Mouse (Mus musculus) stomach, embryonic 14.5 days (tissue): ENCODE results near the gene Zbtb4. TPM values are rescaled to one million over a fixed set of nuclear protein-coding genes. Genes with fewer than 3 reads are reported as not detected.
A peak's percentile ranks its signal among the peaks of the same experiment; 100 is the strongest.

Experiments
- ATAC-seq: fragments of 200-750 bp; cut with Nextera tagmentation; 2 replicates; pipeline ENCODE4 v1.8.0; 2017; ENCODE audit warnings: low read depth, moderate TSS enrichment; ENCODE audit not compliant: insufficient number of reproducible peaks, insufficient read depth, low FRiP score
- H3K27ac ChIP-seq: fragments of 300-500 bp; sonication (generic); 2 replicates; pipeline ENCODE4 v1.5.1; 2014; ENCODE audit warnings: mild to moderate bottlenecking, low read length, moderate library complexity, mixed read lengths
- H3K27me3 ChIP-seq: fragments of 300-500 bp; sonication (generic); 2 replicates; pipeline ENCODE4 v1.6.1; 2014; ENCODE audit warnings: low read length, control low read depth, mixed read lengths; ENCODE audit not compliant: control insufficient read depth, insufficient read depth
- H3K36me3 ChIP-seq: fragments of 300-500 bp; sonication (generic); 2 replicates; pipeline ENCODE4 v1.6.1; 2014; ENCODE audit warnings: mild to moderate bottlenecking, control low read depth, low read length, moderate library complexity, mixed read lengths; ENCODE audit not compliant: control insufficient read depth, insufficient read depth
- H3K4me1 ChIP-seq: fragments of 300-500 bp; sonication (generic); 2 replicates; pipeline ENCODE4 v1.6.1; 2014; ENCODE audit warnings: low read length, control low read depth, mixed read lengths; ENCODE audit not compliant: control insufficient read depth, insufficient read depth
- H3K4me2 ChIP-seq: fragments of 300-500 bp; sonication (generic); replicated peaks from 2 replicates; pipeline ENCODE4 v1.6.1; 2014; ENCODE audit warnings: low read depth, low read length, control low read depth
- H3K4me3 ChIP-seq: fragments of 300-500 bp; sonication (generic); 2 replicates; pipeline ENCODE4 v1.5.1; 2014; ENCODE audit warnings: low read depth, low read length, control low read depth
- H3K9ac ChIP-seq: fragments of 300-500 bp; sonication (generic); replicated peaks from 2 replicates; pipeline ENCODE4 v1.6.1; 2014; ENCODE audit warnings: low read depth, mild to moderate bottlenecking, control low read depth, low read length, moderate library complexity, mixed read lengths
- H3K9me3 ChIP-seq: fragments of 300-500 bp; sonication (generic); 2 replicates; pipeline ENCODE4 v1.6.1; 2016; ENCODE audit warnings: low read depth, low read length, control low read depth; ENCODE audit not compliant: control insufficient read depth
- WGBS: fragments of 180-500 bp; shearing (Covaris S2); extraction: QIAGEN DNeasy Blood & Tissue Kit; methylation state at CpG from one replicate; pipeline ENCODE4 v1.1.7; 2014; 5-methylcytosine and 5-hydroxymethylcytosine counted together
- polyA plus RNA-seq: library from polyadenylated mRNA; unstranded; fragments of >200 nt; fragmentation: Nextera tagmentation; extraction: Ambion mirVana; gene quantifications from 2 replicates; pipeline ENCODE4 v1.2.1, GENCODE M21; 2014

Gene Zbtb4
- polyA plus RNA-seq, 1 experiment from 2014 or later: 4.0 TPM

DNA sequence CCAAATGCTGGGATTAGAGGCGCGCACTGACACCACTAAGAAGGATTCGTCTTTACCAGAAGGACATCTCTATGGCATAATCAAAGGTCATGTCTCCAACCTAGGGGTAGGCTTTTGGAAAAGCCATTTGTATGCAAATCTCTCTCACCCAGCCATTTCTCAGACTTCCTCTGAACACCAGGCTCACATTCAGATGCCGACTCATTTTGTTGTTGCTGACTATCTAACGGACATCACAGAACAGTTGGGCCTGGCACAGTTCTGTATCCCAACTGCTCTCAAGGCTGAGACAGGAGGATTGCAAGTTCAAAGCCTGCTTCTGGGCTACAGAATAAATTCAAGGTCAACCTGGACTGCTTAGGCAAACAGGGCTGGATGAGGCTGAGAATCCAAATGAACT lies 21.6 kb downstream of the Zbtb4 start:
- 87% methylated on average over 5 of the region's 5 CpGs for WGBS
- Histone ChIP-seq H3K4me3 (no peak overlapping the region), H3K4me1 (peaks cover 3% of the 10 kb centered on the region; the same call in 1 of the 2 replicates), H3K27me3 (no peaks in the 10 kb centered on the region), H3K4me2 (no peak overlapping the region), H3K27ac (no peak overlapping the region), H3K36me3 (no peaks in the 10 kb centered on the region), H3K9me3 (no peaks in the 10 kb centered on the region), H3K9ac (no peak overlapping the region)
- ATAC-seq: no peak

DNA sequence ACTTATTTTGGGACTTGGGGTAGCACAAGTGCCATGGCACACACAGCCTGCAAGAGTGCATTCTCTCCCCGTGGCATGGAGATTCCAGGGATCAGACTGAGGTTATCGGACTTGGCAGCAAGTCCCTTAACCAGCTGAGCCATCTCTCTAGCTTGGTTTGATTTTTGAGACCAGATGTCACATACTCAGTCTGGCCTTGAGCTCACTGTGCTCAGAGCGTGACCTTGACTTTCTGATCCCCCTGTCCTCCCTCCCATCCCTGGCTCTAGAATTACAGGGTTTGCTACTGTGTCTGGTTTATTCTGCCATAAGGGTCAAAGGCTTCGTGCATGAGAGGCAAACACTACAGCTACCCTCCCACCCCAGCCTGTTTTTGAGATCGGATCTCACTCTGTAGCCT lies 23.7 kb downstream of the Zbtb4 start:
- H3K4me3 ChIP-seq: no peak overlapping the region
- no peak overlapping the region for H3K9ac ChIP-seq
- ATAC-seq: no peak
- no peaks in the 10 kb centered on the region for H3K27me3 ChIP-seq
- H3K27ac ChIP-seq: no peak overlapping the region
- no peak overlapping the region for H3K4me2 ChIP-seq
- WGBS: 60% methylated on average over 5 of the region's 5 CpGs
- H3K9me3 ChIP-seq: no peaks in the 10 kb centered on the region
- no peaks in the 10 kb centered on the region for H3K36me3 ChIP-seq
- peaks cover 3% of the 10 kb centered on the region; the same call in 1 of the 2 replicates for H3K4me1 ChIP-seq

DNA sequence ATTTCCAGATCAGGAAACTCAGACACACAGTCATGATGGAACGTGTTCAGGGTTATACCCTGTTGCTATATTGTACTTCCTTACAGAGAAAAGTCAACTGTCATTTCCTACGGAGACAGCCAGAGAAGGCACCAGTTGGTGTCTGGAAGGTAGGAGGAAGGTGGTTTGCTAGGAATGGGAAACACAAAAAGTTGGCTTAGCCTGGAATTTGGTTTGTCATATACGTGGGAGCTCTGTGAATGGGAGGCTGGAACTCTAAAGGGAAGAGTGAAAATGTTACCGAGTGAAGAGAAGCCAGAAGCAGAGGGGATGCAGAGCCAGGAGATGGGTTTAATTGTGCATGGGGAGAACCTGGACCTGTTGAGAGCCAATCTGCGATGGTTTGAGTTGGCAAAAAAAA lies 25.7 kb downstream of the Zbtb4 start:
- H3K36me3 ChIP-seq: no peaks in the 10 kb centered on the region
- no peak overlapping the region for H3K9ac ChIP-seq
- no peak overlapping the region for H3K4me3 ChIP-seq
- 69% methylated on average over 5 of the region's 5 CpGs for WGBS
- H3K4me2 ChIP-seq: no peak overlapping the region
- no peaks in the 10 kb centered on the region for H3K27me3 ChIP-seq
- H3K27ac ChIP-seq: no peak overlapping the region
- H3K9me3 ChIP-seq: no peaks in the 10 kb centered on the region
- ATAC-seq: no peak
- no peaks in the 10 kb centered on the region; the same call in 1 of the 2 replicates for H3K4me1 ChIP-seq

- Histone ChIP-seq H3K4me1 (no peaks in the 10 kb centered on the region; the same call in 1 of the 2 replicates), H3K9me3 (no peaks in the 10 kb centered on the region), H3K4me2 (no peak overlapping the region), H3K4me3 (no peak overlapping the region), H3K9ac (no peak overlapping the region), H3K27ac (no peak overlapping the region), H3K27me3 (no peaks in the 10 kb centered on the region), H3K36me3 (no peaks in the 10 kb centered on the region)
- 66% methylated on average over 5 of the region's 5 CpGs for WGBS
- no peak for ATAC-seq
Measured at GRCm38 (mm10) chr11:69793429-69793828, 27.7 kb downstream of the Zbtb4 start.

- no peaks in the 10 kb centered on the region for H3K27me3 ChIP-seq
- H3K4me2 ChIP-seq: peak within 1 kb of the TSS; percentile 95
- H3K27ac ChIP-seq: no peak within 1 kb of the TSS
- H3K36me3 ChIP-seq: no peaks in the 10 kb centered on the region
- H3K9ac ChIP-seq: 0 out of 2 replicates have a peak within 1 kb of the TSS, but pooled peaks have one; percentile 28
- H3K4me3 ChIP-seq: peak within 1 kb of the TSS; percentile 44
- peaks cover 15% of the 10 kb centered on the region for H3K4me1 ChIP-seq
- 1% methylated on average over 52 of the region's 52 CpGs for WGBS
- peak; percentile 97 for ATAC-seq
- no peaks in the 10 kb centered on the region for H3K9me3 ChIP-seq
Measured at GRCm38 (mm10) chr11:69795168-69795982, 29.7 kb downstream of the Zbtb4 start, which contains the start of gene Chrnb1. Gene Chrnb1, minus strand, starts transcription at chr11:69795943.

GRCm38 (mm10) chr11:69795983-69796435 lies 30.3 kb downstream of the Zbtb4 start:
- Histone ChIP-seq H3K27ac (no peak overlapping the region), H3K9me3 (no peaks in the 10 kb centered on the region), H3K36me3 (no peaks in the 10 kb centered on the region), H3K4me3 (peak overlapping the region; percentile 44), H3K27me3 (no peaks in the 10 kb centered on the region), H3K4me1 (peaks cover 17% of the 10 kb centered on the region), H3K9ac (no peak overlapping the region), H3K4me2 (peak overlapping the region; percentile 95)
- WGBS: 2% methylated on average over 13 of the region's 13 CpGs
- ATAC-seq: no peak

DNA sequence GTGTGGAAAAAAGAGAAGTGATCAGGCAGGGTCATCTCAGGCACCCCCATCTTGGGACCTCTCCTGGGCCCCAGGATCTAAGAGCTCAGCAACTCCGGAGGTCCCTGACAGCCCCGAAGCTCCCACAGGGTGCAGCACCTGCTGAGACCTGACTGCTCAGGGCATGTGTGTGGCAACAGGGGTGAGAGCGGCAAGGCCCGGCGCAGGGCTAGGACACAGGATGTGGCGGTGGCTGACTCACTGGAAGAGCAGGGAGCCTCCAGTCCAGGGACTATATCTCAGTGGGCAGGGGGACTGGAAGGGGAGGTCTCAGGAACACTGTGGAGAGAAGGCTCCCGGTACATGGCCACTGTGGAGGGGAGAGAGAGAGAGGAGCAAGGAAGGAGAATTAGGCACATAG lies 32.2 kb downstream of the Zbtb4 start:
- H3K27ac ChIP-seq: no peak overlapping the region
- H3K9me3 ChIP-seq: no peaks in the 10 kb centered on the region
- no peaks in the 10 kb centered on the region for H3K36me3 ChIP-seq
- H3K4me2 ChIP-seq: no peak overlapping the region
- no peaks in the 10 kb centered on the region; the same call in 1 of the 2 replicates for H3K27me3 ChIP-seq
- no peak overlapping the region for H3K9ac ChIP-seq
- peaks cover 29% of the 10 kb centered on the region for H3K4me1 ChIP-seq
- H3K4me3 ChIP-seq: no peak overlapping the region
- 77% methylated on average over 7 of the region's 7 CpGs for WGBS
- no peak for ATAC-seq

DNA sequence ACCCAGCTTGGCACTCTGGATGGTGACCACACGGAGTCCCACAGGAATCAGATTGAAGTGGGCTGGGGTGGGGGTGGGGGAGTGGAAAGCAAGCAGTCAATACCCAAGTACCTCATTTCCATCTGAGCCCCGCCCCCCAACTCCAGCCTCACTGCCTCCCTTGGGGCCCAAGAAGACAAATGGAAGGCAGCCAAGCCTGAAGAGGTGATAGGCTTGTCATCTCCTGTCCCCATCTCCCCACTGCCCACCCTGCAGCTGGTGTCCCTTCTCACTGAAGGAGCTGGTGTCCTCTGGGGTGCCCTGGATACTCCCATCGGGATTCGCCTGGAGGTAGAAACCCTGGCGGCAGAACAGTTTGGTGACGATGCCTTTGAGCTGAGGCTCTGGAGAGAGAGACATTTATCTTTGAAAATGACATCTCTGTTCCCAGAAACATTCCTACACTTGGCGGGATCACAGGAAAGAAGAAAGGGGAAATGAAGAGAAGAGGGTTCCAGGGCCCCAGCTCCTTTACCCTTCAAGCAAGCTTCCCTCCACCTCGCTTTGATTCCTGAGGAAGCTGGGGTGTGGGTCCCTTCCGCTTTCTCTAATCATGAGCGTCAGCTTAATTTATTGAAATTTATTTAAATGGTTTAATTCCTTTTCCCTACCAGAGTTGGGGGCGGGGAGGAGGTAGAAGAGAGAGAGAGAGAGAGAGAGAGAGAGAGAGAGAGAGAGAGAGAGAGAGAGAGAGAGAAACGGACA lies 33.9 kb downstream of the Zbtb4 start:
- no peaks in the 10 kb centered on the region for H3K36me3 ChIP-seq
- H3K4me2 ChIP-seq: peak overlapping the region; percentile 99
- ATAC-seq: no peak
- H3K4me1 ChIP-seq: peaks cover 42% of the 10 kb centered on the region
- H3K27me3 ChIP-seq: no peaks in the 10 kb centered on the region; the same call in 1 of the 2 replicates
- 20% methylated on average over 12 of the region's 12 CpGs for WGBS
- peak overlapping the region; percentile 35; the same call in 1 of the 2 replicates for H3K27ac ChIP-seq
- no peaks in the 10 kb centered on the region for H3K9me3 ChIP-seq
- no peak overlapping the region for H3K9ac ChIP-seq
- H3K4me3 ChIP-seq: peak overlapping the region; percentile 57; the same call in 1 of the 2 replicates
